Mouse (Mus musculus): ENCODE measurements at regions not wholly inside any gene's neighbourhood (a gene's known extent, or its start where the extent isn't known, plus 50 kb on each side); places are given as distances from the start of the nearest gene placed in this dataset.
A peak's percentile ranks its signal among the peaks of the same experiment; 100 is the strongest.
"Not testable (repeated sequence)": the region's sequence is repeated elsewhere in the genome, so short reads cannot be mapped to it uniquely, and the experiment has no call there.

- no peak for DNase-seq
These were observed 175.2 kb upstream of the Klf14 start for GRCm38 (mm10) chr6:31133896-31134735.

- no peak for DNase-seq
These were observed 175.8 kb upstream of the Klf14 start for GRCm38 (mm10) chr6:31134736-31135077.

- DNase-seq: no peak
These were observed 176.7 kb upstream of the Klf14 start for GRCm38 (mm10) chr6:31135580-31135979.

- peak; percentile 54 to 74 for DNase-seq
These were observed 178.0 kb upstream of the Klf14 start for GRCm38 (mm10) chr6:31136895-31137294.

GRCm38 (mm10) chr6:31137351-31137750 is 178.5 kb upstream of the Klf14 start:
- peak; percentile 74 to 81 for DNase-seq

GRCm38 (mm10) chr6:31140000-31140399 is 181.1 kb upstream of the Klf14 start:
- no peak for DNase-seq

- no peak for DNase-seq
These were observed 181.7 kb upstream of the Klf14 start for GRCm38 (mm10) chr6:31140593-31140992.

GRCm38 (mm10) chr6:31141486-31141885 is 182.6 kb upstream of the Klf14 start:
- peak; percentile 67 to 76 for DNase-seq

- DNase-seq: not testable (repeated sequence)
These were observed 183.7 kb upstream of the Klf14 start for GRCm38 (mm10) chr6:31142479-31143007.

- DNase-seq: peak; percentile 72 to 76
These were observed 186.8 kb upstream of the Klf14 start for GRCm38 (mm10) chr6:31145687-31146086.

GRCm38 (mm10) chr6:31146779-31147178 is 187.9 kb upstream of the Klf14 start:
- no peak for DNase-seq

GRCm38 (mm10) chr6:31147682-31148081 is 188.8 kb upstream of the Klf14 start:
- peak in 1 of 2 experiments; percentile 51 for DNase-seq

- DNase-seq: peak; percentile 82 to 85
These were observed 189.5 kb upstream of the Klf14 start for GRCm38 (mm10) chr6:31148311-31148856.

GRCm38 (mm10) chr6:31149164-31149563 is 190.3 kb upstream of the Klf14 start:
- DNase-seq: no peak

GRCm38 (mm10) chr6:31150416-31150815 is 191.5 kb upstream of the Klf14 start:
- DNase-seq: no peak

- DNase-seq: peak; percentile 62 to 72
These were observed 197.0 kb upstream of the Klf14 start for GRCm38 (mm10) chr6:31155857-31156256.

- no peak for DNase-seq
These were observed 198.1 kb upstream of the Klf14 start for GRCm38 (mm10) chr6:31156999-31157398.

- DNase-seq: no peak
These were observed 198.6 kb upstream of the Klf14 start for GRCm38 (mm10) chr6:31157429-31157828.

GRCm38 (mm10) chr6:31158648-31159047 is 199.8 kb upstream of the Klf14 start:
- peak; percentile 56 to 66 for DNase-seq

GRCm38 (mm10) chr6:31159240-31159639 is 200.4 kb upstream of the Klf14 start:
- DNase-seq: peak; percentile 40 to 54

GRCm38 (mm10) chr6:31159935-31160670 is 201.2 kb upstream of the Klf14 start:
- no peak for DNase-seq

GRCm38 (mm10) chr6:31161445-31162340 is 202.8 kb upstream of the Klf14 start:
- no peak for DNase-seq

Data from heart, adult 18-20 months (tissue).